Mouse (Mus musculus) urinary bladder, postnatal 4 days (tissue): ENCODE measurements around the gene Vmn2r106.

Experiments used
- DNase-seq, 2 experiments: peaks; one replicate each; pipeline ENCODE4 v3.0.0; 2021 to 2022; ENCODE audit warnings: low spot score in 2 of 2

Vmn2r106 gene

GRCm38 (mm10) chr17:20285453-20285852, at the start of gene Vmn2r106:
Gene Vmn2r106, minus strand, starts transcription at chr17:20285553.
- no peak for DNase-seq

GRCm38 (mm10) chr17:20305790-20306189, 20.4 kb upstream of the Vmn2r106 start:
- DNase-seq = no peak

- DNase-seq = no peak
These were observed 1.6 kb upstream of the Vmn2r106 start for GRCm38 (mm10) chr17:20286906-20287305.

- no peak for DNase-seq
These were observed 29.8 kb downstream of the Vmn2r106 start for GRCm38 (mm10) chr17:20255522-20255921.

GRCm38 (mm10) chr17:20234952-20235351, 50.4 kb downstream of the Vmn2r106 start, which contains the start of gene Vmn2r105:
Gene Vmn2r105, minus strand, starts transcription at chr17:20235052.
- DNase-seq = no peak
